Mouse (Mus musculus) spleen, postnatal 0 days (tissue): Measurements from ENCODE around the gene Sept7. TPM values are rescaled to one million over a fixed set of nuclear protein-coding genes. Genes with fewer than 3 reads are reported as not detected.

Experiments
- polyA plus RNA-seq: library from polyadenylated mRNA; unstranded; fragments of >200 nt; fragmentation: Nextera tagmentation; extraction: Ambion mirVana; gene quantifications from 2 replicates; pipeline ENCODE4 v1.2.1, GENCODE M21; 2015

The Sept7 gene
- 150 and 157 TPM in 2 replicates for polyA plus RNA-seq

GRCm38 (mm10) chr9:25252283-25252726, at the start of gene Sept7:
Gene Sept7 (plus strand): TSS chr9:25252439.

Other genes with a start within 250 kb of the Sept7 start
- gene Gm10181, start 163.0 kb upstream of the Sept7 start, polyA plus RNA-seq = not detected in 2 replicates
- 20.6 and 21.9 TPM in 2 replicates for gene Herpud2, start 100.6 kb upstream of the Sept7 start, polyA plus RNA-seq
- 2.5 and 3.7 TPM in 2 replicates for gene Eepd1, start 229.1 kb downstream of the Sept7 start, polyA plus RNA-seq